Mouse (Mus musculus) neural tube, embryonic 13.5 days (tissue): ENCODE measurements at regions not wholly inside any gene's neighbourhood (a gene's known extent, or its start where the extent isn't known, plus 50 kb on each side); places are given as distances from the start of the nearest gene placed in this dataset.
A peak's percentile ranks its signal among the peaks of the same experiment; 100 is the strongest.

Experiments used
- ATAC-seq: fragments of 200-750 bp; cut with Nextera tagmentation; 2 replicates; pipeline ENCODE4 v1.8.0; 2017; ENCODE audit warnings: low read depth, mild to moderate bottlenecking, moderate TSS enrichment, moderate library complexity
- H3K27ac ChIP-seq: fragments of 300-500 bp; sonication (generic); replicated peaks from 2 replicates; pipeline ENCODE4 v1.5.1; 2015; ENCODE audit warnings: moderate library complexity, mild to moderate bottlenecking, inconsistent platforms
- H3K27me3 ChIP-seq: fragments of 300-500 bp; sonication (generic); 2 replicates; pipeline ENCODE4 v1.6.1; 2015; ENCODE audit warnings: mild to moderate bottlenecking, inconsistent platforms
- H3K36me3 ChIP-seq: fragments of 300-500 bp; sonication (generic); 2 replicates; pipeline ENCODE4 v1.6.1; 2015; ENCODE audit warnings: mild to moderate bottlenecking, inconsistent platforms
- H3K4me1 ChIP-seq: fragments of 300-500 bp; sonication (generic); replicated peaks from 2 replicates; pipeline ENCODE4 v1.6.1; 2015; ENCODE audit warnings: inconsistent platforms
- H3K4me2 ChIP-seq: fragments of 300-500 bp; sonication (generic); 2 replicates; pipeline ENCODE4 v1.6.1; 2015; ENCODE audit warnings: inconsistent platforms, mild to moderate bottlenecking, moderate library complexity
- H3K4me3 ChIP-seq: fragments of 300-500 bp; sonication (generic); 2 replicates; pipeline ENCODE4 v1.5.1; 2015; ENCODE audit warnings: mild to moderate bottlenecking, inconsistent platforms
- H3K9ac ChIP-seq: fragments of 300-500 bp; sonication (generic); 2 replicates; pipeline ENCODE4 v1.6.1; 2015; ENCODE audit warnings: moderate library complexity, mild to moderate bottlenecking, inconsistent platforms
- H3K9me3 ChIP-seq: fragments of 300-500 bp; sonication (generic); 2 replicates; pipeline ENCODE4 v1.6.1; 2016; ENCODE audit warnings: inconsistent platforms
- WGBS: fragments of 180-500 bp; shearing (Covaris S2); methylation state at CpG from one replicate; pipeline ENCODE4 v1.1.7; 2015; 5-methylcytosine and 5-hydroxymethylcytosine counted together

GRCm38 (mm10) chr4:119044005-119044677, 64.4 kb upstream of the Slc2a1 start:
- Histone ChIP-seq H3K4me1 (peaks cover 13% of the 10 kb centered on the region; the same call in 1 of the 2 replicates), H3K9ac (no peak overlapping the region), H3K9me3 (no peaks in the 10 kb centered on the region), H3K27ac (peak overlapping the region; percentile 28; the same call in 1 of the 2 replicates), H3K36me3 (no peaks in the 10 kb centered on the region), H3K4me2 (no peak overlapping the region), H3K4me3 (no peak overlapping the region), H3K27me3 (no peaks in the 10 kb centered on the region)
- ATAC-seq: 0 out of 2 replicates have a peak, but pooled peaks have one; percentile 50
- WGBS: 32% methylated on average over 19 of the region's 19 CpGs

DNA sequence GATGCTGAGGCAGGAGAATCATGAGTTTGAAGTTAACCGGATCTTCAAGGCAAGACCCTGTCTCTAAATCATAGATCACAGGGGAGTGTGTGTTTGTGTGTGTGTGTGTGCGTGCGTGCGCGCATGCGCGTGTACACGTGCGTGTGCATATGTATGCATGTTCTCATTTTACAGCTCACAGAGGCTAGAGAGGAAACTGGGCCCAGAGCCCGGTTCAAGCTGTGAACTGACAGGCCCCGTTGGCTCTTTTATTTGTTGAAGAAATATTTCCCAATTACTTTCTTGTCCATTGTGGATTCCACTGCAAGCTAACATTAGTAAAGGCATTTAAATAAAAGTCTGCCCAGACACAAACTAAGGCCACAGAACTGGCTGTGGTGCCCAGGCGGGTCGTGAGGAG, 63.7 kb upstream of the Slc2a1 start:
- WGBS: 71% methylated on average over 13 of the region's 13 CpGs
- Histone ChIP-seq H3K9ac (no peak overlapping the region), H3K36me3 (no peaks in the 10 kb centered on the region), H3K27me3 (no peaks in the 10 kb centered on the region), H3K27ac (peak overlapping the region; percentile 50; the same call in 1 of the 2 replicates), H3K4me3 (no peak overlapping the region), H3K4me1 (peaks cover 13% of the 10 kb centered on the region; the same call in 1 of the 2 replicates), H3K4me2 (no peak overlapping the region), H3K9me3 (no peaks in the 10 kb centered on the region)
- ATAC-seq: peak; percentile 56; the same call in 1 of the 2 replicates

DNA sequence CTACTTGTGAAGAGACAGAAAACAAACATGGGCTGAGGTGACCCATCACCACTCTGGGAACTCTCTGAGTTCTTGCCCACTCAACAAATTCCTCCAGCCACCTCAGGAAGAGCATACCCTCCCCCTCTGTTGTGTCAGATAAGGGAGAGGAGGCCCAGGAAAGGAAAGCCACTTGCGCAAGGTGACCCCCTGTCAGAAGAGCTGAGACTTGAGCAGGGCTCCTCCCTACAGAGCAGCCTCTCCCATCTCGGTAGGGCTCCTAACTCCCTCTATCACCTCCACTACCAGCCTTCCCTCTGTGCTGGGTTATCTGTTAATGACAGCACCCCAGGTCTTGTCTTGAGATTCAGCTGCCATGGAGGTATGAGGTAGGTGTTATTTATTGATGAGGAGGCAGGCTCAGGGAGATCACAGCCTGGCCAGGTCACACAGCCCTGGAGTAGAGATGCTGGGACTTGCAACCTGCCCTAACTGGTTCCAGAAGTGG, 57.6 kb upstream of the Slc2a1 start:
- H3K27me3 ChIP-seq: no peaks in the 10 kb centered on the region
- H3K27ac ChIP-seq: no peak overlapping the region
- H3K9me3 ChIP-seq: no peaks in the 10 kb centered on the region
- no peak overlapping the region for H3K9ac ChIP-seq
- no peaks in the 10 kb centered on the region for H3K4me1 ChIP-seq
- no peak for ATAC-seq
- no peak overlapping the region for H3K4me3 ChIP-seq
- no peak overlapping the region for H3K4me2 ChIP-seq
- 74% methylated on average over 2 of the region's 2 CpGs for WGBS
- no peaks in the 10 kb centered on the region for H3K36me3 ChIP-seq

DNA sequence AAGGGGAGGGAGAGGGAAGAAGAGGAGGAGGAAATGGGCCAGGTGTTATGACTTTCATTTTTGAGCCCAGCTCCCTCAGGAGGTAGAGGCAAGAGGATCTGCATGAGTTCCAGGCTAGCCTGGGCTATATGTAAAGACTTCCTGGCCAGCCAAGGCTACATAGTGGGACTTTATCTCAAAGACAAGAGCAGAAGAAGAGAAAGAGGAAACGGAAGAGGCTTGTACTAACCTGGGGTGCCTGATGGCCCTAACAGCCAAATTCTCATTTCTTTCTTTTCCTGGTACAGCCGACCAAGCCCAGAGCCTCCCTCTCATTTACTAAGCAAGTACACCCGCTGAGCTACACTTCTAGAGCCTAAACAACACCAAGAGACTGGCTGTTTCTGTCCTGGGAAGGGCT, 56.0 kb upstream of the Slc2a1 start:
- 76% methylated on average over 3 of the region's 3 CpGs for WGBS
- Histone ChIP-seq H3K9ac (no peak overlapping the region), H3K4me1 (no peaks in the 10 kb centered on the region), H3K27ac (no peak overlapping the region), H3K4me3 (no peak overlapping the region), H3K36me3 (no peaks in the 10 kb centered on the region), H3K9me3 (no peaks in the 10 kb centered on the region), H3K4me2 (no peak overlapping the region), H3K27me3 (no peaks in the 10 kb centered on the region)
- no peak for ATAC-seq

DNA sequence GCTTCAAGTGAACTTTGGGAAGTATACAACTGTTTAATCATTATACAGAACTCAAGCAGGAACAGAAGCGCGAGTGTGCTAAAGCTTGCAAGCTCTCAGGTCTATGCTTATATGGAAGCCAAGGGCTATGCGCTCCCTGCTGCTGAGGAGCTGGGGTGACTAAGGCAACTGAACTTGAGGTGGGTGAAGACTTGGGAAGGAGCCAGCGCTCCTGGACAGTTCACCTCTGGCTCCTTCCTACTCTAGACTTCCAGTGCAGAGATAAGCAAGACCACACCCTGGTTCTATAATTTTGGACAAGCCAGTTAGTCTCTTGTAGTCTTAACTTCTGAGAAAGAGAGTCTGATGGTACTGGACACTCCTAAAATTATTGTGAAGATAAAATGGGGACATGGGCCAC, 55.3 kb upstream of the Slc2a1 start:
- Histone ChIP-seq H3K4me2 (no peak overlapping the region), H3K4me3 (no peak overlapping the region), H3K27me3 (no peaks in the 10 kb centered on the region), H3K9me3 (no peaks in the 10 kb centered on the region), H3K27ac (no peak overlapping the region), H3K4me1 (no peaks in the 10 kb centered on the region), H3K9ac (no peak overlapping the region), H3K36me3 (no peaks in the 10 kb centered on the region)
- no peak for ATAC-seq
- 95% methylated on average over 4 of the region's 4 CpGs for WGBS

DNA sequence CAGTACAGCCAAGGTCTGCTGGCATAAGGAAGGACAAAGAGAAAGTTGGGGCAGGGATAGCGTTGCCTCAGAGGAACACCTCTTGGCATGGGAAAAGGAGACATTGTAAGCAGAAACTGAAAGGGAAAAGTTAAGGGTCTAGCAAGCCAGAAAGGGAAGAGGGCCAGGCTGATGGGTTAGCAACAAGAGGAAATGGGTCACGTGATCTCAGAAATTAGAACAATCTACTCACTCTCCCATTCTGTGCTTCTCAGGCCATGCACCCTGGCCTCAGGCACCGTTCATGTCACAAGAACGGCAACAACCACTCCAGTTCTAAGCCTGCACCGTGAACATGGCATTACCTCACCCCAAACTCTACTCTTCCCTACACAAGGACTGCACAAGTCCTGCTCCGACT, 54.8 kb upstream of the Slc2a1 start:
- ATAC-seq: no peak
- Histone ChIP-seq H3K27ac (no peak overlapping the region), H3K9ac (no peak overlapping the region), H3K27me3 (no peaks in the 10 kb centered on the region), H3K4me2 (no peak overlapping the region), H3K36me3 (no peaks in the 10 kb centered on the region), H3K4me1 (no peaks in the 10 kb centered on the region), H3K9me3 (no peaks in the 10 kb centered on the region), H3K4me3 (no peak overlapping the region)
- WGBS: 95% methylated on average over 6 of the region's 6 CpGs

- H3K36me3 ChIP-seq: no peaks in the 10 kb centered on the region
- ATAC-seq: no peak
- H3K9ac ChIP-seq: no peak overlapping the region
- H3K4me2 ChIP-seq: no peak overlapping the region
- no peak overlapping the region for H3K27ac ChIP-seq
- 77% methylated on average over 5 of the region's 5 CpGs for WGBS
- no peaks in the 10 kb centered on the region for H3K4me1 ChIP-seq
- H3K4me3 ChIP-seq: no peak overlapping the region
- H3K27me3 ChIP-seq: no peaks in the 10 kb centered on the region
- H3K9me3 ChIP-seq: no peaks in the 10 kb centered on the region
Measured at GRCm38 (mm10) chr4:119054129-119054528, 54.4 kb upstream of the Slc2a1 start.

GRCm38 (mm10) chr4:119057191-119057590, 51.3 kb upstream of the Slc2a1 start:
- WGBS: 95% methylated on average over 6 of the region's 6 CpGs
- no peak overlapping the region for H3K9ac ChIP-seq
- ATAC-seq: no peak

DNA sequence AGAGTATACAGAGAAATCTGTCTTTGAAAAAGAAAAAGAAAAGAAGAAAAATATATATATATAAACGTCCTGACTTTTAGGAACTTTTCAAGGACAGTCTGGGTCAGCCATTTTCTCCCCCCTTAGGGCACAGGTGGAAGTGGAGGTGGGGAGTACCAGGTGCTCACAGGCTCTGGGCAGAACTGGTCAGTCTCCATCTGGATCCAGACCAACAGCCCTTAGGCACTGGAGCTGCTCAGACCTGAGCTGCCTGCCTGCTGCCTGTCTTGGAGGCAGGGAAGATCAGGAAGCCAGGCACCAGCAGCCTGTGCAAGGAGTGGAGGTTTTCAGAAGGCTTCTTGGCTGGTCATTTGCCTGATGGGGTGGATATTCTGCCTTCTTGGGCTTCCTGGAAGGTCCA, 50.7 kb upstream of the Slc2a1 start:
- Histone ChIP-seq H3K36me3 (no peaks in the 10 kb centered on the region), H3K9ac (no peak overlapping the region), H3K4me3 (no peak overlapping the region), H3K4me1 (no peaks in the 10 kb centered on the region), H3K27me3 (no peaks in the 10 kb centered on the region), H3K27ac (no peak overlapping the region), H3K4me2 (no peak overlapping the region), H3K9me3 (no peaks in the 10 kb centered on the region)
- no peak for ATAC-seq
- WGBS: 83% methylated on average over 1 of the region's 1 CpGs

More at GRCm38 (mm10) chr4:119057191-119057590, 51.3 kb upstream of the Slc2a1 start:
- Histone ChIP-seq H3K36me3 (no peaks in the 10 kb centered on the region), H3K4me2 (no peak overlapping the region), H3K9me3 (no peaks in the 10 kb centered on the region), H3K27me3 (no peaks in the 10 kb centered on the region), H3K27ac (no peak overlapping the region), H3K4me3 (no peak overlapping the region), H3K4me1 (no peaks in the 10 kb centered on the region)
